Mouse (Mus musculus) lung, embryonic 15.5 days (tissue): Measurements from ENCODE around the gene Hrh3. TPM values are rescaled to one million over a fixed set of nuclear protein-coding genes. Genes with fewer than 3 reads are reported as not detected.
A peak's percentile ranks its signal among the peaks of the same experiment; 100 is the strongest.

Experiments used
- ATAC-seq: fragments of 200-750 bp; cut with Nextera tagmentation; 2 replicates; pipeline ENCODE4 v1.8.0; 2017; ENCODE audit warnings: moderate number of reproducible peaks, borderline replicate concordance; ENCODE audit not compliant: low FRiP score, low TSS enrichment; ENCODE audit errors: extremely low read depth
- H3K27ac ChIP-seq: fragments of 300-500 bp; sonication (generic); 2 replicates; pipeline ENCODE4 v1.5.1; 2015; ENCODE audit warnings: moderate library complexity, mild to moderate bottlenecking, inconsistent platforms
- H3K27me3 ChIP-seq: fragments of 300-500 bp; sonication (generic); 2 replicates; pipeline ENCODE4 v1.6.1; 2015; ENCODE audit warnings: inconsistent platforms
- H3K36me3 ChIP-seq: fragments of 300-500 bp; sonication (generic); 2 replicates; pipeline ENCODE4 v1.6.1; 2015; ENCODE audit warnings: inconsistent platforms
- H3K4me1 ChIP-seq: fragments of 300-500 bp; sonication (generic); 2 replicates; pipeline ENCODE4 v1.6.1; 2015; ENCODE audit warnings: inconsistent platforms
- H3K4me2 ChIP-seq: fragments of 300-500 bp; sonication (generic); 2 replicates; pipeline ENCODE4 v1.6.1; 2015; ENCODE audit warnings: inconsistent platforms, mild to moderate bottlenecking, moderate library complexity
- H3K4me3 ChIP-seq: fragments of 300-500 bp; sonication (generic); 2 replicates; pipeline ENCODE4 v1.5.1; 2015; ENCODE audit warnings: mild to moderate bottlenecking, inconsistent platforms
- H3K9ac ChIP-seq: fragments of 300-500 bp; sonication (generic); 2 replicates; pipeline ENCODE4 v1.6.1; 2015; ENCODE audit warnings: inconsistent platforms
- H3K9me3 ChIP-seq: fragments of 300-500 bp; sonication (generic); 2 replicates; pipeline ENCODE4 v1.6.1; 2016; ENCODE audit warnings: inconsistent platforms
- WGBS: fragments of 180-500 bp; shearing (Covaris S2); methylation state at CpG from one replicate; pipeline ENCODE4 v1.1.7; 2015; 5-methylcytosine and 5-hydroxymethylcytosine counted together
- polyA plus RNA-seq: library from polyadenylated mRNA; unstranded; fragments of >200 nt; fragmentation: Nextera tagmentation; extraction: Ambion mirVana; gene quantifications from 2 replicates; pipeline ENCODE4 v1.2.1, GENCODE M21; 2015

Hrh3 gene
- polyA plus RNA-seq, 1 experiment from 2014 or later, result not detected

GRCm38 (mm10) chr2:180105441-180106190 is 1.3 kb upstream of the Hrh3 start:
- Histone ChIP-seq H3K9ac (no peak overlapping the region), H3K4me1 (peaks cover 12% of the 10 kb centered on the region), H3K36me3 (no peaks in the 10 kb centered on the region), H3K27me3 (peaks cover 55% of the 10 kb centered on the region), H3K27ac (no peak overlapping the region), H3K9me3 (no peaks in the 10 kb centered on the region), H3K4me2 (no peak overlapping the region), H3K4me3 (no peak overlapping the region)
- whole genome bisulfite sequencing, result 27% methylated on average over 8 of the region's 8 CpGs
- ATAC-seq, result no peak

- ATAC-seq, result peak; percentile 17; the same call in 1 of the 2 replicates
- H3K36me3 ChIP-seq, result no peaks in the 10 kb centered on the region
- H3K27me3 ChIP-seq, result peaks cover 63% of the 10 kb centered on the region
- H3K9me3 ChIP-seq, result no peaks in the 10 kb centered on the region
- peaks cover 12% of the 10 kb centered on the region for H3K4me1 ChIP-seq
- H3K4me2 ChIP-seq, result peak overlapping the region; percentile 96
- H3K4me3 ChIP-seq, result peak overlapping the region; percentile 48
- WGBS, result 10% methylated on average over 24 of the region's 24 CpGs
- H3K27ac ChIP-seq, result no peak overlapping the region
- no peak overlapping the region for H3K9ac ChIP-seq
Observed at GRCm38 (mm10) chr2:180104659-180105377, 530 bp upstream of the Hrh3 start.

- Histone ChIP-seq H3K36me3 (no peaks in the 10 kb centered on the region), H3K4me1 (peaks cover 12% of the 10 kb centered on the region), H3K9ac (no peak overlapping the region), H3K4me2 (peak overlapping the region; percentile 96), H3K4me3 (peak overlapping the region; percentile 48), H3K27ac (no peak overlapping the region), H3K27me3 (peaks cover 77% of the 10 kb centered on the region), H3K9me3 (no peaks in the 10 kb centered on the region)
- WGBS, result 1% methylated on average over 56 of the region's 57 CpGs
- ATAC-seq, result no peak
Observed at GRCm38 (mm10) chr2:180103151-180103977, 924 bp downstream of the Hrh3 start.

GRCm38 (mm10) chr2:180099529-180099928 is 4.8 kb downstream of the Hrh3 start:
- no peaks in the 10 kb centered on the region for H3K36me3 ChIP-seq
- no peak overlapping the region for H3K9ac ChIP-seq
- peaks cover 71% of the 10 kb centered on the region for H3K27me3 ChIP-seq
- no peak overlapping the region for H3K27ac ChIP-seq
- WGBS, result 4% methylated on average over 15 of the region's 15 CpGs
- no peak for ATAC-seq
- H3K4me2 ChIP-seq, result no peak overlapping the region
- no peak overlapping the region for H3K4me3 ChIP-seq
- peaks cover 12% of the 10 kb centered on the region for H3K4me1 ChIP-seq
- no peaks in the 10 kb centered on the region for H3K9me3 ChIP-seq

GRCm38 (mm10) chr2:180098167-180098566 is 6.1 kb downstream of the Hrh3 start:
- no peaks in the 10 kb centered on the region for H3K9me3 ChIP-seq
- peaks cover 1% of the 10 kb centered on the region for H3K4me1 ChIP-seq
- WGBS, result 43% methylated on average over 5 of the region's 5 CpGs
- no peak overlapping the region for H3K4me3 ChIP-seq
- H3K36me3 ChIP-seq, result no peaks in the 10 kb centered on the region
- no peak for ATAC-seq
- H3K27ac ChIP-seq, result no peak overlapping the region
- no peak overlapping the region for H3K4me2 ChIP-seq
- H3K9ac ChIP-seq, result no peak overlapping the region
- peaks cover 58% of the 10 kb centered on the region for H3K27me3 ChIP-seq

GRCm38 (mm10) chr2:180097585-180097984 is 6.7 kb downstream of the Hrh3 start:
- Histone ChIP-seq H3K4me2 (no peak overlapping the region), H3K9me3 (no peaks in the 10 kb centered on the region), H3K9ac (no peak overlapping the region), H3K36me3 (no peaks in the 10 kb centered on the region), H3K4me3 (no peak overlapping the region), H3K27me3 (peaks cover 52% of the 10 kb centered on the region), H3K27ac (no peak overlapping the region), H3K4me1 (no peaks in the 10 kb centered on the region)
- 30% methylated on average over 3 of the region's 3 CpGs for WGBS
- ATAC-seq, result no peak

- H3K27me3 ChIP-seq, result peaks cover 33% of the 10 kb centered on the region
- no peaks in the 10 kb centered on the region for H3K4me1 ChIP-seq
- no peak overlapping the region for H3K4me2 ChIP-seq
- ATAC-seq, result peak; percentile 32; the same call in 1 of the 2 replicates
- no peaks in the 10 kb centered on the region for H3K36me3 ChIP-seq
- H3K9me3 ChIP-seq, result no peaks in the 10 kb centered on the region
- no peak overlapping the region for H3K4me3 ChIP-seq
- no peak overlapping the region for H3K9ac ChIP-seq
- no peak overlapping the region for H3K27ac ChIP-seq
- 32% methylated on average over 5 of the region's 5 CpGs for WGBS
Observed at GRCm38 (mm10) chr2:180095711-180096110, 8.6 kb downstream of the Hrh3 start.

- H3K9ac ChIP-seq, result no peak overlapping the region
- H3K9me3 ChIP-seq, result no peaks in the 10 kb centered on the region
- no peaks in the 10 kb centered on the region for H3K27me3 ChIP-seq
- H3K36me3 ChIP-seq, result no peaks in the 10 kb centered on the region; the same call in 1 of the 2 replicates
- H3K4me2 ChIP-seq, result no peak overlapping the region
- ATAC-seq, result no peak
- H3K4me3 ChIP-seq, result no peak overlapping the region
- 47% methylated on average over 11 of the region's 11 CpGs for WGBS
- no peak overlapping the region for H3K27ac ChIP-seq
- H3K4me1 ChIP-seq, result no peaks in the 10 kb centered on the region
Observed at GRCm38 (mm10) chr2:180090285-180090684, 14.0 kb downstream of the Hrh3 start.

GRCm38 (mm10) chr2:180087472-180087871 is 16.8 kb downstream of the Hrh3 start:
- no peaks in the 10 kb centered on the region for H3K4me1 ChIP-seq
- H3K9ac ChIP-seq, result no peak overlapping the region
- no peaks in the 10 kb centered on the region for H3K27me3 ChIP-seq
- H3K9me3 ChIP-seq, result no peaks in the 10 kb centered on the region
- H3K4me3 ChIP-seq, result no peak overlapping the region
- no peak for ATAC-seq
- H3K27ac ChIP-seq, result no peak overlapping the region
- H3K4me2 ChIP-seq, result no peak overlapping the region
- no peaks in the 10 kb centered on the region; the same call in 1 of the 2 replicates for H3K36me3 ChIP-seq
- WGBS, result 82% methylated on average over 4 of the region's 4 CpGs

GRCm38 (mm10) chr2:180086637-180087027 is 17.7 kb downstream of the Hrh3 start:
- Histone ChIP-seq H3K4me3 (no peak overlapping the region), H3K27ac (no peak overlapping the region), H3K4me1 (no peaks in the 10 kb centered on the region), H3K36me3 (no peaks in the 10 kb centered on the region; the same call in 1 of the 2 replicates), H3K27me3 (no peaks in the 10 kb centered on the region), H3K9ac (no peak overlapping the region), H3K4me2 (no peak overlapping the region), H3K9me3 (no peaks in the 10 kb centered on the region)
- WGBS, result 86% methylated on average over 5 of the region's 5 CpGs
- no peak for ATAC-seq

- Histone ChIP-seq H3K9ac (no peak overlapping the region), H3K27ac (no peak overlapping the region), H3K4me2 (no peak overlapping the region), H3K4me1 (no peaks in the 10 kb centered on the region), H3K9me3 (no peaks in the 10 kb centered on the region), H3K4me3 (no peak overlapping the region), H3K36me3 (no peaks in the 10 kb centered on the region; the same call in 1 of the 2 replicates), H3K27me3 (no peaks in the 10 kb centered on the region)
- no peak for ATAC-seq
- 65% methylated on average over 16 of the region's 16 CpGs for WGBS
Observed at GRCm38 (mm10) chr2:180085926-180086636, 18.2 kb downstream of the Hrh3 start.
